Mouse (Mus musculus): ENCODE results near the gene Ess2. TPM values are rescaled to one million over a fixed set of nuclear protein-coding genes. Genes with fewer than 3 reads are reported as not detected.

Ess2 gene
- polyA plus RNA-seq, 1 experiment from 2014 or later = 22.6 TPM

DNA sequence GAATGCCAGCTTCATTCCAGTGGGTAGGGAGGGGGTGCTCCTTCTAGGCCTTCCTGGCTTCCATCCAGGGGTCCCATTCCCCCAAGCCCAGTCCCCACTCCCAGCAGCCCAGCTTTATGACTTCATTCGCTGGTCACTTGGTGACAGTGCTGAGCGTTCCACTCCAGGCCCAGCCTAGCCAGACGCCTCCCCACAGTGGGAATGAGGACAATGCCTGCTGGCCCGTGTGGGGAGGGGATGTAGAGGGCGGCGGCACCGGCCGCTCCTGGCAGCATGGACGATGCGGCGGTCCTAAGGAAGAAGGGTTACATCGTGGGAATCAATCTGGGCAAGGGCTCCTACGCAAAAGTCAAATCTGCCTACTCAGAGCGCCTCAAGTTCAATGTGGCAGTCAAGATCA, 12.7 kb downstream of the Ess2 start, which contains the start of the genes Dgcr2 and Tssk2:
TSS of gene Dgcr2 (minus strand) at position 101 of the 400 bp plus-strand sequence.
TSS of gene Tssk2 (plus strand) at position 176 of the 400 bp plus-strand sequence.
- Histone ChIP-seq H3K9me3 (ENCODE audit: low read length) (no peaks in the 10 kb centered on the region), H3K4me1 (ENCODE audit: insufficient read depth, low read depth, low read length) (no peaks in the 10 kb centered on the region), H3K4me2 (replicated peaks; ENCODE audit: low read depth, low read length) (no peak within 1 kb of the TSS), H3K27me3 (replicated peaks; ENCODE audit: insufficient read depth, low read length) (no peaks in the 10 kb centered on the region), H3K27ac (ENCODE audit: low read length) (no peak within 1 kb of the TSS), H3K36me3 (ENCODE audit: insufficient read depth, low read length) (peaks cover 17% of the 10 kb centered on the region), H3K4me3 (ENCODE audit: low read depth, low read length) (no peak within 1 kb of the TSS), H3K9ac (replicated peaks; ENCODE audit: low read depth) (no peak within 1 kb of the TSS)
- 87% methylated on average over 14 of the region's 14 CpGs for WGBS
- TF ChIP-seq CTCF (IDR thresholded peaks at IDR 0.05) = no peak
- no peak for TF ChIP-seq EP300 (IDR thresholded peaks at IDR 0.05)
- DNase-seq (ENCODE audit: low spot score) (no peak), ATAC-seq (no peak)

DNA sequence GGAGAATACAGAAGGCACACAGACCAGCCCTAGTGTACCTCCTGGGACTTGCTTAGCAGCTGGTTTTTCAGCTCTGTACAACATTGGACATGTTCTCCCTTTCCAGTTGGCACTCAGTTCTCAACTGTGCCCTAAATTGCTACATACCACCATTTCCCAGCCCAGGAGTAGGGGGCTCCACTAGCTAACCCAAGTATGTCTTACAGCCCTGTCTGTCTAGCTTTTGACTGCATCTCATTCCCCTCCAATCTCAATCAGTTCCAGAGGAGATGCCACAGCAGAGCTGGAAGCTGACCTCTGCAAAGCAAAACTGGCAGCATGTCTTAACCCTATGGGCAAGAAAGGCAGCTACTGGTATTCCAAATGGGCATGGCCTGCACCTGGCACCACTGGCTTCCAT, 15.1 kb downstream of the Ess2 start:
- Histone ChIP-seq H3K4me1 (ENCODE audit: insufficient read depth, low read depth, low read length) (peaks cover 8% of the 10 kb centered on the region; the same call in 1 of the 2 replicates), H3K27me3 (replicated peaks; ENCODE audit: insufficient read depth, low read length) (no peaks in the 10 kb centered on the region)
- no peak for TF ChIP-seq EP300 (IDR thresholded peaks at IDR 0.05)
- no peak for TF ChIP-seq CTCF (IDR thresholded peaks at IDR 0.05)

DNA sequence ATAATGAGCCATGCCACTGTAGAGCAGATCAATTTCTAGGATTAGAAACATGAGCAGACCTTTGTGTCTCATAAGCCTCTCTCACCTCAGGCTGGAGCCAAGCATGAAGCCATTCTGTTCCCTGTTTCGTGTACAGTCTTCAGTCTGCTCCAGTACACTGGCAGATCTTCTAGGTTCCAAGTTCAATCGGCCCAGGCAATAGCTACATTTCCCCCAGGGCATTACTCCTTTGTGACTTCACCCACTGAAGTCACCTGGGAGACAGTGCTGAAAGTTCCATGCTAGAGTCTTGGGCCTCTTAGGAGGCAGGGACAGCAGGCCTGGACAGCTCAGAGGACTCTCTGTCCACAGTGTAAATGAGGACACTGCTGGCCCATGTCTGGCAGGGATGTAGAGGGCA, 17.2 kb downstream of the Ess2 start, which contains the start of gene Tssk1:
TSS of gene Tssk1 (plus strand) at position 301 of the 400 bp plus-strand sequence.
- H3K36me3 ChIP-seq (ENCODE audit: insufficient read depth, low read length) = no peaks in the 10 kb centered on the region
- no peaks in the 10 kb centered on the region for H3K9me3 ChIP-seq (ENCODE audit: low read length)
- ATAC-seq = no peak
- TF ChIP-seq CTCF (IDR thresholded peaks at IDR 0.05) (no peak), EP300 (IDR thresholded peaks at IDR 0.05) (no peak)
- H3K27me3 ChIP-seq (replicated peaks; ENCODE audit: insufficient read depth, low read length) = no peaks in the 10 kb centered on the region
- no peak within 1 kb of the TSS for H3K4me3 ChIP-seq (ENCODE audit: low read depth, low read length)
- WGBS = 68% methylated on average over 2 of the region's 2 CpGs
- peaks cover 20% of the 10 kb centered on the region for H3K4me1 ChIP-seq (ENCODE audit: insufficient read depth, low read depth, low read length)
- no peak within 1 kb of the TSS for H3K4me2 ChIP-seq (replicated peaks; ENCODE audit: low read depth, low read length)
- no peak within 1 kb of the TSS for H3K9ac ChIP-seq (replicated peaks; ENCODE audit: low read depth)
- DNase-seq (ENCODE audit: low spot score) = no peak
- H3K27ac ChIP-seq (ENCODE audit: low read length) = no peak within 1 kb of the TSS

More for the DNA sequence above, 15.1 kb downstream of the Ess2 start:
- DNase-seq (ENCODE audit: low spot score) (no peak), ATAC-seq (no peak)
- Histone ChIP-seq H3K36me3 (ENCODE audit: insufficient read depth, low read length) (0 out of 2 replicates have a peak, but pooled peaks cover 2% of the 10 kb centered on the region), H3K9ac (replicated peaks; ENCODE audit: low read depth) (no peak overlapping the region), H3K4me2 (replicated peaks; ENCODE audit: low read depth, low read length) (no peak overlapping the region), H3K9me3 (ENCODE audit: low read length) (no peaks in the 10 kb centered on the region), H3K4me3 (ENCODE audit: low read depth, low read length) (no peak overlapping the region), H3K27ac (ENCODE audit: low read length) (no peak overlapping the region)

DNA sequence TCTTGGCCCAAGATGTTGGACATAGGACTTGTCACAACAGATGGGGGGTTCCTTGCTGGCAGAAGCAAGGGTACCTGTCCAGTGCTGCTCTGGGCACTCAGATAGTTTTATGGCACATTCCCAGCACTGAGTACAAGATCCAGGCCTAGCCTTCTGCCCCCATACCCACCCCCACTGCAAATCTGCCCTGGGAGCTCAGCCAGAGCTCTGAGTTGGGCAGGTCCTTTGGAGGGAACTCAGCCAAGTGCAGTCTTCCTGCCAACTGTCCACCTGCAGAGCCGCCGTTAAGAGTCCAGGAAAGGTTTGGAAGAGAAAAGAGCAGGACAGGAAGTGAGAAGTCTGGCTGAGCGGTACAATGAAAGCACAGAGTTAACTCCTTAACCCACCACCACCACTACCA, 18.5 kb downstream of the Ess2 start:
- Histone ChIP-seq H3K9ac (replicated peaks; ENCODE audit: low read depth) (no peak overlapping the region), H3K36me3 (ENCODE audit: insufficient read depth, low read length) (no peaks in the 10 kb centered on the region), H3K9me3 (ENCODE audit: low read length) (no peaks in the 10 kb centered on the region), H3K27me3 (replicated peaks; ENCODE audit: insufficient read depth, low read length) (no peaks in the 10 kb centered on the region), H3K27ac (ENCODE audit: low read length) (peak overlapping the region; percentile 79; the same call in 1 of the 2 replicates), H3K4me3 (ENCODE audit: low read depth, low read length) (no peak overlapping the region), H3K4me1 (ENCODE audit: insufficient read depth, low read depth, low read length) (peaks cover 20% of the 10 kb centered on the region), H3K4me2 (replicated peaks; ENCODE audit: low read depth, low read length) (no peak overlapping the region)
- ATAC-seq = no peak
- TF ChIP-seq CTCF (IDR thresholded peaks at IDR 0.05) = no peak
- no peak for TF ChIP-seq EP300 (IDR thresholded peaks at IDR 0.05)
- WGBS = 30% methylated on average over 3 of the region's 3 CpGs
- DNase-seq (ENCODE audit: low spot score) = peak; percentile 38

DNA sequence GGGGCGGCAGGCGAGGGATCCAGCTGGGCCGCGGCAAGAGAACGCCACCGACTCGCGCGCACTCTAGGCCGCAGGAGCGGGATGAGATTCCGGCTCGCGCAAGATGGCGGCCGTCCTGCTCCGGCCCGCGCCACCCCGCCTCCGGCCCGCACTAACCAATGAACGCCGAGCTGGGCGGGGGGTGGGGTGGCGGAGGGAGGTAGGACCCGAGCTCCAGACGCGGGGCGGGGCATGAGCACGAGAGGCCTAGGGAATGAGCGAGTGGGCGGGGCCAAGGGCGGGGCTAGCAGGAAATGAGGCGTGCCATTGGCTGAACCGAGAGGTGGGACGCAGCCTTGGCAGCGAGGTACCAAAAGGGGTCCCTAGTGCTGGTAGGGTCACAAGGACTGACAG, 19.6 kb downstream of the Ess2 start, which contains the start of gene Gm20518:
TSS of gene Gm20518 (minus strand) at position 105 of the 393 bp plus-strand sequence.
- peak within 1 kb of the TSS; percentile 66 for H3K4me2 ChIP-seq (replicated peaks; ENCODE audit: low read depth, low read length)
- peaks cover 20% of the 10 kb centered on the region for H3K4me1 ChIP-seq (ENCODE audit: insufficient read depth, low read depth, low read length)
- H3K9ac ChIP-seq (replicated peaks; ENCODE audit: low read depth) = peak within 1 kb of the TSS; percentile 92
- no peaks in the 10 kb centered on the region for H3K27me3 ChIP-seq (replicated peaks; ENCODE audit: insufficient read depth, low read length)
- H3K4me3 ChIP-seq (ENCODE audit: low read depth, low read length) = peak within 1 kb of the TSS; percentile 94
- H3K36me3 ChIP-seq (ENCODE audit: insufficient read depth, low read length) = no peaks in the 10 kb centered on the region
- no peaks in the 10 kb centered on the region for H3K9me3 ChIP-seq (ENCODE audit: low read length)
- 0% methylated on average over 21 of the region's 38 CpGs for WGBS
- peak within 1 kb of the TSS; percentile 97 for H3K27ac ChIP-seq (ENCODE audit: low read length)
- peak; percentile 98 for ATAC-seq
- DNase-seq (ENCODE audit: low spot score) = peak; percentile 99
- TF ChIP-seq CTCF (IDR thresholded peaks at IDR 0.05) (peak; percentile 29; the same call in 1 of the 2 replicates), EP300 (IDR thresholded peaks at IDR 0.05) (no peak)

DNA sequence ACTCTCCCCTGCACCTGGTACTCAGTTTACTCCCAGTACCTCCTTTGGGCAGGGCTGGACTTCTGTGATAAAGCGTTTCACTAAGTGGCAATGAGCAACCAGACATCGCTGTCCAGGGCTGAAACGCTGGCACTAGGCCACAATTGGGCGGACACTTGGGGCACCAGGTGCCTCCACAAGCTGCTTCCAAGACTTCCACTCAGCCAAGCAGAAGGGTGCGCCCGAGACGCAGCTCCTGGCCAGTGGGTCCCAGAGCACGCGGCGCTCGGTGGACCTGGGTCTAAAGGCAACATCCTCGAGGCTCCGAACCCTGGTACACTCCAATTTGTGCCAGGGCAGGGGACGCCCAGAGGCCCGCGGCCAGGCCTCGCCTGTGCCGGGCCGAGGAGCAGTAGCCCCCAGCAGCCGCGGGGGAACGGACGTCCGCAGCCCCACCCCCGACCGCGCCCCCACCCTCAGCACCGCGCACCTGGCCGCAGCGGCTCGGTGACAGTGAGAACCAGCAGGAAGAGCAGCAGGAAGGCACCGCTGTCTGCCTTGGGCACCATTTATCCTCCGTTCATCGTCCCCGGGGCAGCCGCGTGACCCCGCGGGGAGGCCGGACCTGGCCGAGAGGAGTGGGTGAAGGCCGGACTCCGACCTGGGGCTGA, 20.1 kb downstream of the Ess2 start:
- H3K9ac ChIP-seq (replicated peaks; ENCODE audit: low read depth) = peak overlapping the region; percentile 92
- WGBS = under 1% methylated on average over 28 of the region's 44 CpGs
- ATAC-seq = peak; percentile 63

More for the DNA sequence above, 20.1 kb downstream of the Ess2 start:
- TF ChIP-seq CTCF (IDR thresholded peaks at IDR 0.05) (no peak; the same call in 1 of the 2 replicates), EP300 (IDR thresholded peaks at IDR 0.05) (no peak)
- no peaks in the 10 kb centered on the region for H3K9me3 ChIP-seq (ENCODE audit: low read length)
- peak; percentile 79 for DNase-seq (ENCODE audit: low spot score)
- peaks cover 20% of the 10 kb centered on the region for H3K4me1 ChIP-seq (ENCODE audit: insufficient read depth, low read depth, low read length)
- H3K4me2 ChIP-seq (replicated peaks; ENCODE audit: low read depth, low read length) = peak overlapping the region; percentile 66
- H3K27ac ChIP-seq (ENCODE audit: low read length) = peak overlapping the region; percentile 97
- no peaks in the 10 kb centered on the region for H3K27me3 ChIP-seq (replicated peaks; ENCODE audit: insufficient read depth, low read length)
- H3K4me3 ChIP-seq (ENCODE audit: low read depth, low read length) = peak overlapping the region; percentile 94
- no peaks in the 10 kb centered on the region for H3K36me3 ChIP-seq (ENCODE audit: insufficient read depth, low read length)
